Comparison of ENCODE assay signal across 23 mouse cellular contexts in the genomic region with DNA sequence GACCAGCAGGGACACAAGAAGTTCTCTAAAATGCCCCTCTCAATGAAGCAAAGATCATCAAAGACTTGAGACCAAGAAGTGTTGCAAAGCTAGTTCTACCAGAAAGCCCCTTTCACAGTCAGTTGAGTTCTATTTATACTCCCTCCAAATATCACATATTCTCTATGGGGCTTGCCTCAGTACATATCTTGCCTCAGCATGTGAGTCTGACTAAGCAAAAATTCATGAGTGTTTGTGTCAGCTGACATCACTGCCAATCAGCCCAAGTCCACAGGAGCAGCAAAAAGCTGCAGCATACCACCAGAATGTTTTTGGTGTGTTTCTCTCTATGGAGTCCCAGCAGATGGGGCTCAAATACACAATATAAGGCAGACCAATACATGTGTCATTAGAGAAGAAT.
"Had no signal": no experiment of that assay in that cellular context is flagged by ENCODE, and none has a peak within 500 bp of the region (broad histone marks: within the 10 kb centered on the region; RNA-seq: fewer than 3 reads in every experiment).

No protein-coding gene starts in this region.

- DNase-seq: lung, adult 2 months; lung, postnatal 14 days; lung, postnatal 36 days; retina, postnatal 1 day; right cerebral cortex, adult 18-20 months; right cerebral cortex, postnatal 25 days; right cerebral cortex, postnatal 4 days; spleen, adult 18-20 months; thymus, adult 2 months; thymus, postnatal 25 days; thymus, postnatal 4 days had no signal

- H3K36me3 ChIP-seq: lung, embryonic 15.5 days; midbrain, embryonic 13.5 days; neural tube, embryonic 13.5 days; neural tube, embryonic 15.5 days; stomach, embryonic 15.5 days had no signal

- H3K27ac ChIP-seq: lung, embryonic 15.5 days; macrophage; midbrain, embryonic 13.5 days; neural tube, embryonic 13.5 days; neural tube, embryonic 15.5 days; stomach, embryonic 15.5 days; stomach, postnatal 0 days had no signal

- ATAC-seq: lung, postnatal 0 days; midbrain, embryonic 13.5 days; midbrain, embryonic 16.5 days had no signal

- H3K9me3 ChIP-seq: lung, embryonic 15.5 days; megakaryocyte, embryonic 14.5 days; midbrain, embryonic 13.5 days; neural tube, embryonic 13.5 days; neural tube, embryonic 15.5 days; stomach, embryonic 15.5 days had no signal

- H3K9ac ChIP-seq: lung, embryonic 15.5 days; midbrain, embryonic 13.5 days; neural tube, embryonic 13.5 days; neural tube, embryonic 15.5 days; stomach, embryonic 15.5 days had no signal

- H3K4me1 ChIP-seq: lung, embryonic 15.5 days; megakaryocyte, embryonic 14.5 days; midbrain, embryonic 13.5 days; neural tube, embryonic 13.5 days; neural tube, embryonic 15.5 days; stomach, embryonic 15.5 days had no signal

- H3K27me3 ChIP-seq: lung, embryonic 15.5 days; megakaryocyte, embryonic 14.5 days; midbrain, embryonic 13.5 days; neural tube, embryonic 13.5 days; neural tube, embryonic 15.5 days; stomach, embryonic 15.5 days had no signal

- H3K4me2 ChIP-seq: lung, embryonic 15.5 days; midbrain, embryonic 11.5 days; midbrain, embryonic 13.5 days; neural tube, embryonic 13.5 days; neural tube, embryonic 15.5 days; stomach, embryonic 15.5 days had no signal

- H3K4me3 ChIP-seq: lung, embryonic 15.5 days; megakaryocyte, embryonic 14.5 days; midbrain, embryonic 13.5 days; myocyte; neural tube, embryonic 13.5 days; neural tube, embryonic 15.5 days; stomach, embryonic 15.5 days had no signal
